Mouse (Mus musculus): ENCODE measurements around the gene Slc25a26. TPM values are rescaled to one million over a fixed set of nuclear protein-coding genes. Genes with fewer than 3 reads are reported as not detected.
"Not testable (repeated sequence)": the region's sequence is repeated elsewhere in the genome, so short reads cannot be mapped to it uniquely, and the experiment has no call there.

The Slc25a26 gene
- total RNA-seq, 2 experiments from 2014 or later, result 17.8 to 18.9 TPM

DNA sequence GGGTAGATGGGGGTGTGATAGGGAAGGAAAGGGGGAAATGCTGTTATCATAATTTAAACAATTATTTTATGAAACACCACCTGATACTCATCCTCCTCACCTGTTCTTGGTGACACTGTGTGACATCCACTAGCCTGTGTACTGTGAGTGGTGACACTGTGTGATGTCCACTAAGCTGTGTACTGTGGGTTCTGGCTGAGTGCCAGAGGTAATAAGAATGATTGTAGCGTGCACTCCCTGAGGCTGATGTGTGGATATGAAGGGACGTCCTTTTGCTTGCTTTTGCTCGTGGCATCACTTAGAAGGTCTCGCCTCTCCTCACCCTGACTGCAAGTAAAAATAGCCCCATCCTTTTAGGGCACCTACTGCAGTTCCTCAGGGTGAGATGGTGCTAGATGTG is 47.1 kb downstream of the Slc25a26 start:
- intact Hi-C loops (cut with DNase I), result loop anchor here (5.0 kb wide), 1 partner anchor 55 kb away; no protein-coding TSS in a partner anchor
- DNase-seq, result no peak

DNA sequence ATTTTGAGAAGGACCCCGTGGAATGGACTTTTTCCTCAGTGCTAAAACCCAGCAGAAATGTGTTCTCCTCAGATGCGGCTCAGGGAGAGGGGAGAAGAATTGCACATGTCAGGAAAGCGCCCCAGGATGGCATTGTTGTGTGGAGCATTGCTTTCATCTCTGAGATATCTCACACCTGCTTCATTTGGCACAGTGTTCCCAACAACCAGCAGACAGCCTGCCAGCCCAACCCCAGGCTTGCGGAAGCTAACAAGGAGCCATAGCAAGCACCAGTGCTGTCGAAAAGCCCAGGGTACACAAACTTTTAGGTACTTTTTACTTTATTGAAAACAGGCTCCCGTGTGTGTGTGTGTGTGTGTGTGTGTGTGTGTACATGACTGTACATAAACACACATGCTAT is 50.2 kb downstream of the Slc25a26 start:
- DNase-seq, result no peak
- intact Hi-C loops (cut with DNase I), result loop anchor here (2.0 kb wide), 1 partner anchor 19 kb away; no protein-coding TSS in a partner anchor

DNA sequence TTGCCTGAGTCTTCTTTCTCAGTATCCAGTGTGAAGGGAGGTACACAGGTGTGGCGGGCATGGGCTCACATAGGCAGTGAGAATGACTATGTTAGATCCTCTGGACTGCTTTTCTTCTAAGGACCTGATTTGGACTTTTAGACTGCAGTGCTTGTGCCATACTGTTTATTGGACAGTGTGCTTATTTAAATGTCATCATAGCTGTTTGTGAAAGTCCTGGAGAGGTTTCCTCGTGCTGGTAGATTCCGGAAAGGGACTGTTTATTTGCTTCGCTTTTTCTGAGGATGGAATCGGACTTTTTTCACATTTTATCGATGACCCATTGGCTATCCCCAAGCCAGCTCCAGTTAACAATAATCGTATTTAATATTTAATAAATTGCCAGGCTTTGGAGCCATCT is 50.7 kb downstream of the Slc25a26 start:
- DNase-seq, result no peak
- intact Hi-C loops (cut with DNase I), result loop anchor here (2.0 kb wide), 1 partner anchor 18 kb away; no protein-coding TSS in a partner anchor

DNA sequence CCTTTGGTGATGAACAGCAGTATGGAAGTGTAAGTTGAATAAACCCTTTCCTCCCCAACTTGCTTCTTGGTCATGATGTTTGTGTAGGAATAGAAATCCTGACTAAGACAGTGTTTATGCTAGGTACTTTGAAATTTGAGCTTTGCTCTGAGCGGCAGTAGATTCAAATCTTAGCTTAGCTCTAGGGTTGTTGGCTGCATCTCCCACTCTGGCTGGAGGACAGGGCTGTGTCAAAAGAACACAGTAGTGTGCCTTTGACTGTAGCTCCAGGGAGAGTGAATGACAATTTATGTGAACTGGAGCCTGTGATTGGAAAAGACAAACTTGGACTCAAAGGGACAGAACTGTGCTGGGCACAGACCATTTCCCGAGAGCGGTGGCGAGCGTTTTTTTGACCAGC is 53.0 kb downstream of the Slc25a26 start:
- no peak for DNase-seq

DNA sequence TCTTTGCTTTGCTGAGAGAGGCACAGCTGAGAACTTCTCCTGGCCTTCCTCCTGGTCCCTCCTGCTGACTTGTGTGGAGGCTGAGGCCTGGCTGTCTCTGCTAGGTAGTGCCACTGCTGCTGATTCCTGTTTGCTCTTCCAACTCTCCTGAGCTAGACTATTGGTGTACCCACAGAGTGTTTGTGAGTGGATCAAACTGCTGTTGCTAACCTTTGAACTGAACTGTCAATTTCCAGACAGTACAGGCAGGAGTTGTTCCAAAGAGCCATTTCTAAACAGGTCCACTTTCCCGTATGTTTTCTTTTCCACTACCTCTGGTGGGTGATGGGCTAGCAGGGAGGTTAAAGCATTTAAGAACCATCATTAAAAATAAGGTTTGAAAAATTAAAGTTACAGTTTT is 58.5 kb downstream of the Slc25a26 start:
- intact Hi-C loops (cut with DNase I); DNase-seq: not testable (repeated sequence)

More for the DNA sequence above, 53.0 kb downstream of the Slc25a26 start:
- intact Hi-C loops (cut with DNase I), result no loop called here

DNA sequence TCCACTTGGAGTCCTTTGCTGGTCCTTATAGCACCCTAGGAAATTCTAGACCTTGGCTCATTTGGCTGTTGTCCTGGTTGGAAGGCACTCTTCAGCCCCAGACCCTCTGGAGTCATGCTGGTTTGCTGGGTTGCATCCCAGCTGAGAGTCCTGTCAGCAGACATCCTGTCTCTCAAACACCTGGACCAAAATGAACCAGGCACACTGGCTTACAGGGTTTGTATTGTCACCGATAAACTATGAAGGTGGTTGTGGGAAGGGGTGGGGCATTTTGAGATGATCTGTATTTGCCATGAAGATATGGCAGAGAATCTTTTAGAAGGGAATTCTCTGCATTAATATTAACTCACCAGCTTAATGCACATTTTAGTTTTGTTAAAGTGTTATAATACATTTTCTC is 60.8 kb downstream of the Slc25a26 start:
- intact Hi-C loops (cut with DNase I), result no loop called here
- no peak for DNase-seq

DNA sequence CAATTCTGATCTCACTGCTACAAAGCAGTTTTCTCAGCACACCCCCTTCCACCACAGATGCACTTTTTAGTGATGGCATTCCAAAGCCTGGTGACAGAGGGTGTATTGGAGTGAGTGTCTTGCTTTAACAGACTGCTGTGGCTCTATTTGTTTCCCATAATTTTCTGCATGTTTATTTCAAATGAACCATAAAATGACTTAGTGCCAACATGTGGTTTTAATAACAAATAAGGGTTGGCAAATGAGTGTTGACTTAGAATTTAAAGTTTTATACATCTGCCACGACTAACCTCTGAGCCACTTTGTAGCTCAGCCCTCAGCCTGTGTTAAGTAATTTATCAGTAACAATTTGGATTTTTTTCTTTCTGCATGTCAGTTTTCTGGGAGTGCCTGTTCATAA is 61.2 kb downstream of the Slc25a26 start:
- intact Hi-C loops (cut with DNase I), result no loop called here
- DNase-seq, result no peak

DNA sequence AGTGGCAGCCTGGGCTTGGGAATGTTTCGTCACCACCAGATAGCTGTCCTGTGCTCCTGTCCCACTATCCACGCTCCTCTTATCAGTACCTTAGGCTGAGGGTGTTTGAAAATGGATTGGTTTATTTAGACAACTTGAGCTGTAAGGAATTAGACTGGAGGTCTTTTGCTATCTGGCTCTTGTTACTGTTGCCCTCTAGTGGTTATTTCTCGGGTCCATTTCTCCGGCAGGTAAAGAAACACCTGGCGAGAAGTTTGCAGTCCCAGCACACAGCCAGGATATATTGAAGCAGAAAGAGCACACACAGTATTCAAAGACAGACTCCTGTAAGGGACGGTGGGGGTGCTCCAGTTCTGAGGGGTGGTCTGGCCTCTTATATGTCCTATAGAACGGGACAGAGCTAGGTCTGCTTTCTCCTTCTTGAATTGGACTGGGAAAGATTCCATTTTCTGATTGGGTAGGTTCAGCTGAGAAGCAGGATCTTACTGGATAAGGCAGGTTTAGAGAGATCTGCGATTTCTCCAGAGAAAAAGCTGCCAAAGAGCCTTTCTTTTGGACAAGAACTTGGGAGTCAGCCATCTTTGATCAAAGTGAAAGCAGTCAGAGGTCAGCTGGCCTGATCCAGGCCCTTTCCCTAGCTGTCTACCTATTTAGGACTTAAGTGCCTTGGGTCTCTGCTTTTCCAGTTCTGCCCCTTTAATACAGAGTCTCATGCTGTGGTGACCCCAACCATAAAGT is 63.2 kb downstream of the Slc25a26 start:
- no peak for DNase-seq
- intact Hi-C loops (cut with DNase I), result no loop called here

DNA sequence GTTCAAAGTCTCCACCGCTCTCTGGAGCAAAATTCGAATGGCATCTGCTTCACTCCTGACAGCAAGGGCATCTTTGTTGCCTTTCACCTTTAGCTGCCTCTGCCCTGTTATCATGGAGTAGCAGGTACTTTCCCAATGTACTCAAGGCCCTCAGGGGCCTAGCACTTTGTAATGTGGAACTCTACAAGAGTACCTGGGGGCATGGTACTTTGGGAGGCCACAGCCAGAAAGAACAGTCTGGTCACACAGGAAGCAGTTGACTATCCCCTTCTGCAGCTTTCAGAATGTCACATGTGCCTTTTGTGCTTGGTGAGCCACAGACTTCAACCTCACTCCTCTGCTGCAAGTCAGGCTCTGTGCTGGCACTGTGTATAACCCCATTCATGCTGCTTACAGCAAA is 65.6 kb downstream of the Slc25a26 start:
- intact Hi-C loops (cut with DNase I), result no loop called here
- no peak for DNase-seq

DNA sequence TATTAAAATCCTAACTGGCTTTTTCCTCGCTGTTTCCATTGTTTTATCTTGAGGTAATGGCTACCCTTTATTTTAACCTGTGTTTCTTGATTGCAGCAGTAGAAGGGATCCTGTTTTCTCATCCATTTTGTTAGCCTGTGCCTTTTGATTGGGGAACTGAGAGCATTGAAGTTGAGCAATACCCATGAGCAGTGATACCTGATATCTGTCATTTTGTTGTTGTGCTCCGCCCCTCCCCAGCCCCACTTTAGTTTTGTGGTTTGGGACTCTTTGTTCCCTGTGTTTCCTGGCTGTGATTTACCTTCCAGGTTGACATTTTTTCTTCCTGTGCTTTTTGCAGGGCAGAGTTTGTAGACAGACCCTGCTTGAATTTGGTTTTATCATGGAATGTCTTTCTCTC is 67.9 kb downstream of the Slc25a26 start:
- intact Hi-C loops (cut with DNase I), result loop anchor here (2.0 kb wide), 1 partner anchor 17 kb away; no protein-coding TSS in a partner anchor
- no peak for DNase-seq

DNA sequence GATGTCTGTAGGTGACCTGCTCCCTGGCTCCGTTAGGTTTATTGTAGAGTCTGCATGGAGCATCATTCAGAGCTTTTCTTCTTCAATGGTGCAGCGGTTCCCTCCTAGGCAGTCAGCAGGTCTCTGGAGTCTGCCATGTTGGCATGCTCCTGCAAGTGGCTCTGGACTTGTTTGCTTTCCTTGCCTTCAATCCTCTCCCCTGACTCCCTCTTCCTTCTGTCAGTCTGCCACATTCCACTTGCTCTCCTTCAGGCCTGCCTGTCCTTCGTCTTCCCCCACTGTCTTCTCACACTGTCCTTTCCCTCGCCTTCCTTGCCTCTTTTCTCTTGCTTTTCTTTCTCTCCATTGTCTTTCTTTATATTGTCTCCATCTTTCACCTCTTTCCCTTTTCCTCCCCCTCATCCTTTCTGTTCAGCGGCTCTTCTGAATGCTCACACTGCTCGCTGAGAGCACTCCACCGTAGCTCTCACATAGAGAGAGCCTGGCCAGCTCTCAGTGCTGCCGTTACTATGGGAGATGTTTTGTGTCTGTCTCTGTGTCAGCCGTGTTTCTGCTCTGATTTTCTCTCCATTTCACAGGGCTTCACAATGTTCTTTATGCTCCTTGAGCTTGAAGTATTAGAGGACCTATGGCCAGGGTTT is 75.5 kb downstream of the Slc25a26 start:
- no peak for DNase-seq
- intact Hi-C loops (cut with DNase I), result no loop called here

DNA sequence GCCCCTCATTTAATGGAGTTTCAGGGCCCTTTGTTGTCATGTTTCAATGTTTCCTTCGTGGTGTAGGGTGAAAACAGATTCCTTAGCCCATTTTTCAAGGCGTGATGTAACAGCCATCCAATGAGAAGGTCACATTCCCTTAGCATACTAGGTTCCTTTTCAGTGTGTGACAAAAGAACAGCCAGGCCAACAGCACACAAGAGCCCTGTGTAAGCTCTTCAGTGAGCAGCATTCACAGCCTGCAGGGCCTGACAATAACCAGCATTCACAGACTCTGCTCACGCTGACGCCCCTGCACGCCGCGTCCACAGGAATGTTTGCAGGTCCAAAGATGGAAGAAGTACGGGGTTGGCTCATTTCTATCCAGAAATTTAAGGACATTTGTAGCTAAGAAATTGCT is 77.9 kb downstream of the Slc25a26 start:
- DNase-seq, result no peak
- intact Hi-C loops (cut with DNase I), result no loop called here

DNA sequence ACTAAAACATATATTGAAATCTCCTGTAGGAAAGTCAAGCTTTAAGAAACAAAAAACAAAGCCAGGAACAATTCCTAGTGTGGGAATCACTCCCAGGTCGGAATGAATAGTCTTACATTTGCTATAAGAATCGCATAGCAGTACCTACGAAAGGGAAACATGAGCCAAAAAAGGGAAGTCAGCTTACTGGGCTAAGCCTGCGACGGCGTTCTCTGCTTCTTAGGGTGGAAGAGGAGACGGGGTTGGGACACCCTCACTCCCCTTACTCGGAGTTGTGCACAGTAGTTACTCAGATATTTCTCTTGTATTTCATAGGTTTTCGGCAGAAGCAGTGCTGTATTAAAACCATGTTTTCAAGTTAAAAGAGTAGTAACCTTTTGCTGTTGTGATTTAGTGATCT is 81.9 kb downstream of the Slc25a26 start:
- intact Hi-C loops (cut with DNase I), result no loop called here
- DNase-seq, result no peak

DNA sequence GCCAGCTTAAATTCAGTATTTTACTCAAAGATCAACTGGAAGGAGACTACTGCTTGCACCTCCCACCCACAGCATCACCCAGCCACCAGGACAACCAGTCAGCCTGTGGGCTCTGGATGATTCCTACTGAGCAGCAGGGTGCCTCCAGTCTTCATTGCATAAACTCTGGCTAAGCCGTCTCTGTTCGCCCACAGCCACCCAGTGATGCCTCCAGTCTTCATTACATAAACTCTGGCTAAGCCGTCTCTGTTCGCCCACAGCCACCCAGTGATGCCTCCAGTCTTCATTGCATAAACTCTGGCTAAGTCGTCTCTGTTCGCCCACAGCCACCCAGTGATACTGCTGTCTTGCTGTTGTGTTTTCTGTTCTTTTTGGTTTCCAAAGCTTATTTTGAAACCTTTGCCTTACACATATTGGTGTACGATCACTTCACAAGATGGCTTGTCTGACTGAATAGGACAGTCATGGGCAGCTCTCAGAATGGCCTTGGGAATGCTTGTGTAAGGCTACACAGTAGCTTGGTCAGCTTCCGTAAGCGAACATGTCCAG is 84.1 kb downstream of the Slc25a26 start:
- no peak for DNase-seq
- intact Hi-C loops (cut with DNase I), result no loop called here

DNA sequence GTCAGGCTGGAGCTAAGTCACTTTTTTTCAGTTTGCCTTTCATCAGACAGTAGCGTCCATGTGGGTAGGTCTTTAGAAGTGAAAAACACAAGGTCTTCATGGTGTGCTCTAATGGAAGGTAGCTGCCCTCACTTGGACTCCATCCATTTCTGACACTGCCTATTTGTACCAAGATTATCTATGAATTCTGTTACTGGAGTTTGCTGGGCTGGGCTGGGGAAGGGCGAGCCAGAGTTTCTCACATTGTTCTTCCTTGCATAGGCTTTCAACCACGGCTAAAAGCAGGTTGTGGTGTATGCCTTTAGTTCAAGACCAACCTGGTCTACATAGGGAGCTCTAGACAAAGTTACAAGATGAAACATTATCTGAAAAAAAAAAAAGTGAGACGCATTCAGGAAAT is 84.8 kb downstream of the Slc25a26 start:
- intact Hi-C loops (cut with DNase I), result no loop called here
- no peak for DNase-seq

DNA sequence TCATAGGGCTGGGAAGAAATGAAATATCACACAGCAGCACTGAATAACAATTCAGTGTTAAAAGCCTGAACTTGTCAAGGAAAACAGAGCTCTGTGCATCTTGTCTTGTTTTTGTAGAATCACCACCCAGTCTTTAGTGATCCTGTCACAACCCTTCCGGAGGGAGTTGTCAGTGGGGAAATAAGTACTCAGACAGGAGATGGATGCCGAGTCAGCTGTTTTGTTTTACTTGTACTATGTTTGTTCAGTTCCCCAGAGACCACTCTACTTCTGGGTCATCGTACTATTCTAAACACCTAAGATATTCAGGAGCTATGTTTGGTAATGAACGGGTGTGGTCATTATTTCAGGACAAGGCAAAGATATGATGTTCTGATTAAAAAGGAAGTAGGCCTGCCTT is 88.2 kb downstream of the Slc25a26 start:
- no peak for DNase-seq
- intact Hi-C loops (cut with DNase I), result no loop called here

DNA sequence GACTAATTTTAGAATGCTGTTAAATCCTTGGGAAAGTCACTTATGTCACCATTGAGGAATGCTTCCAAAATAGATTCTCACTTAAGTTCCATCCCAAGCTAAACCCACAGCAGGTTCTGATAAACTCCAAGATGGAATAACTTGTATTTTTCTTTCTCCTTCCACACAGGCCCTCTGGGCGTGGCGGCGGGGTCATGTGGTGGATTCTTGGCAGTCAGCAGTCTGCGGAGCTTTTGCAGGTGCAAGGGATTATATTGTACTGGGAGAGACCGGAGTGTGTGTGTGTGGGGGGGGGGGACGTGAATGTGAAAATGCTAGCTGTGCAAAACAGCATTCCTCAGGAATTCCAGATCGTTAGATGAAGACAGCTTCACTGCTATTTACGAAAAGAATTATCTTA is 92.1 kb downstream of the Slc25a26 start:
- peak; percentile 41 to 56 for DNase-seq
- intact Hi-C loops (cut with DNase I), result no loop called here

DNA sequence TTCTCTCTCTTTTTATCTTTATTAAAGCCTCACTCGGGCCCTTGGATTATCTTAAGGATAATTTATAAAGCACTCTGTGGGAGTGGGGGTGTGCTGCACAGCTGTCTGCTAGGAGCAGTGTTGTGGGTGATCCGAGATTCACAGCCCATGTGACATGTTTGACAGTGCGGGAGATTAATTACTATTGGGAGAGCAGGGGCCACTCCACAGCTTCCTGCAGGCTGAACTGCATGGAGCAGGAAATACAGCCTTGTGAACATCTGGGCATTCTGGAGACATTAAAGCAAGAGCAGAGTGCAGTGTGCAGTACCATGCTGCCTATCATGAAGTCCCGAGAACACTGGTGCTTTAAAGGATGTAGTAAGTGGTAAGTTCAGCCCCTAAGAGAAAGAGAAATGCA is 92.6 kb downstream of the Slc25a26 start:
- intact Hi-C loops (cut with DNase I), result no loop called here
- DNase-seq, result no peak

DNA sequence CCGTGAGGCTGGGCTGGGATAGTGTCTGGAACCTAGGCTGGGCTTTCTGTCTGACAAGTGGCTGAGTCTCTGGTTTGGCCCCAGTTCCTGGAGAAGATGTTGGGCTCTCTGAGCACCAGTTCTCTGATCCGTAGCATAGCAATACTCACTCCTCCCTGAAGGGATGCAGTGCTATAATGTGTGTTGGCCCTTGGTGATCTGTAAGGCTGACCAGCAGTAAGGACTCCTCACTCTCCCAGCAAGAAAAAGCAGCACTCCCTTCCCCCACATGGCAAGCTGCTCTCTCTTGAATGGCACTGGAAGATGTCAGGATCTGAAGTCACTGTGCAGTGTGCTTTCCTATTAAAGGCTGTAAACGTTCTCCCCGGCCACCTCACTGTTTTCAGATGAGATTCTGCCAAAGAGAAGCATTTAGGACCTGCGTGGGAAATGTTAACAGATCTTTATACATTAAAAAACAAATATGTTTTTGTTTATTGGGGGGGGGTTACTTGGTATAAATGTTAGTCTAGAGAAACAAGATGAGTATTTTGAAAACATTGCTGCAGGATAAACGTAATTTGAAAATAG is 94.0 kb downstream of the Slc25a26 start:
- intact Hi-C loops (cut with DNase I), result no loop called here
- DNase-seq, result no peak

DNA sequence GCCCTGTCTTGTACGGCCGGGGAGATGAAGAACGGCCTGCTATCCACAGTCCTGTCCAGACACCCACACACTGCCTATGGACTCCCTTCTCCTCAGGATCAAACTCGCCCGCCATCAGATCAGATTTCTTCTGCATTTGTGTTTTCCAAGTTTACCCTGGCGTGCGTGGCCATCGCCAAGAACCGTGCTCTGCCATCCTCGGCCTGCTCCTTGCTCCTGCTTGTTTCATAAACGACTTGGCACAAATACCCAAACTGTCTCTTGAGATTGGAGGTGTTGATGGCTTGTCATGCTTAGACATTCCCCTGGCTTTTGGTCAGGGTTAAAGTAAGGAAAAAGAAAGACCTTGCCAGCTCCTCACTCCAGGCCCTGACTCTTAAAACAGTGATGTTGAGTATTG is 94.6 kb downstream of the Slc25a26 start:
- no peak for DNase-seq
- intact Hi-C loops (cut with DNase I), result no loop called here

DNA sequence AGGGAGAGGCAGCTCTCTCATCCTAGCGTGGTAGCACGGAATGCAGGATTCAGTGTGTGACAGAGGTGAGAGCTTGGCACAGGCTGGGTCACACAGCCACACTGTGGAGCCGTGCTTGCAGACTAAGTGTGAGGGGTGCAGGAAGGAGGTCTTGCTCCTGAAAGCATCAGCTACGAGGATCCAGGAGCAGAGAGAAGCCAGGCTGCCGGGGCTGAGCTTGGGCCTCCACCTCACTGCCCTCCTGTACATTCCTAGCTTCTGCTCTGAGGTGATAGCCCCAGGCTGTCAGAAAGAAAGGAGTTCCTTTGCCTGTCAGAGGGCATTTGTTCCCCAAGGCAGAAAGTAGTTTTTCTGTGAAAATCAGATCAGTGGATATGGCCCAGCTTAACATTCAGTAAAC is 95.1 kb downstream of the Slc25a26 start:
- no peak for DNase-seq

More for the DNA sequence above, 95.1 kb downstream of the Slc25a26 start:
- intact Hi-C loops (cut with DNase I), result no loop called here

Data from heart, postnatal 36 days (tissue).